Mouse (Mus musculus) layer of hippocampus, adult 2 months (tissue): ENCODE results near the gene Ppa1. TPM values are rescaled to one million over a fixed set of nuclear protein-coding genes. Genes with fewer than 3 reads are reported as not detected.
A peak's percentile ranks its signal among the peaks of the same experiment; 100 is the strongest.

ENCODE experiments used
- DNase-seq, 2 experiments: peaks; one replicate each; pipeline ENCODE4 v3.0.0; 2022; ENCODE audit warnings: low spot score in 2 of 2
- H3K27ac ChIP-seq: fragments of 200-600 bp; 2 replicates; pipeline ENCODE4 v1.8.1; 2022
- H3K4me3 ChIP-seq: fragments of 200-600 bp; 2 replicates; pipeline ENCODE4 v1.8.1; 2022; ENCODE audit warnings: mild to moderate bottlenecking
- CTCF ChIP-seq: fragments of 200-600 bp; conservative IDR thresholded peaks from 2 replicates; pipeline ENCODE4 v1.8.1; 2022; ENCODE audit warnings: antibody characterized with exemption, mild to moderate bottlenecking, moderate library complexity
- total RNA-seq, 2 experiments: library from RNA; stranded (reverse); gene quantifications; 2 replicates each; pipeline ENCODE4 v1.2.3; 2021

Ppa1 gene
- total RNA-seq, 2 experiments from 2014 or later = 96.5 to 98.5 TPM

GRCm38 (mm10) chr10:61624771-61625170, 23.6 kb upstream of the Ppa1 start:
- TF ChIP-seq CTCF = no peak
- Histone ChIP-seq H3K27ac (no peak overlapping the region), H3K4me3 (no peak overlapping the region)
- no peak for DNase-seq

- DNase-seq = no peak
- TF ChIP-seq CTCF = no peak
- no peak overlapping the region for H3K27ac ChIP-seq
- H3K4me3 ChIP-seq = peak overlapping the region; percentile 47
Measured at GRCm38 (mm10) chr10:61625381-61626257, 22.7 kb upstream of the Ppa1 start.

GRCm38 (mm10) chr10:61626551-61626950, 21.8 kb upstream of the Ppa1 start:
- no peak for DNase-seq
- Histone ChIP-seq H3K4me3 (no peak overlapping the region), H3K27ac (no peak overlapping the region)
- no peak for TF ChIP-seq CTCF

GRCm38 (mm10) chr10:61627195-61627937, 21.0 kb upstream of the Ppa1 start:
- no peak overlapping the region for H3K4me3 ChIP-seq
- no peak for DNase-seq
- TF ChIP-seq CTCF = no peak
- no peak overlapping the region for H3K27ac ChIP-seq

GRCm38 (mm10) chr10:61627938-61628250, 20.5 kb upstream of the Ppa1 start:
- DNase-seq = no peak
- no peak for TF ChIP-seq CTCF
- Histone ChIP-seq H3K27ac (no peak overlapping the region), H3K4me3 (no peak overlapping the region)

GRCm38 (mm10) chr10:61632445-61632844, 15.9 kb upstream of the Ppa1 start:
- H3K4me3 ChIP-seq = no peak overlapping the region
- H3K27ac ChIP-seq = no peak overlapping the region
- DNase-seq = no peak
- TF ChIP-seq CTCF = no peak

GRCm38 (mm10) chr10:61637055-61637454, 11.3 kb upstream of the Ppa1 start:
- Histone ChIP-seq H3K27ac (no peak overlapping the region), H3K4me3 (no peak overlapping the region)
- TF ChIP-seq CTCF = no peak
- no peak for DNase-seq

GRCm38 (mm10) chr10:61640363-61640762, 8.0 kb upstream of the Ppa1 start:
- no peak for TF ChIP-seq CTCF
- Histone ChIP-seq H3K4me3 (no peak overlapping the region), H3K27ac (no peak overlapping the region)
- DNase-seq = no peak

GRCm38 (mm10) chr10:61646557-61646956, 1.8 kb upstream of the Ppa1 start:
- TF ChIP-seq CTCF = no peak
- no peak for DNase-seq
- no peak overlapping the region for H3K4me3 ChIP-seq
- no peak overlapping the region for H3K27ac ChIP-seq

- TF ChIP-seq CTCF = no peak
- H3K4me3 ChIP-seq = peak overlapping the region; percentile 91
- H3K27ac ChIP-seq = peak overlapping the region; percentile 86
- no peak for DNase-seq
Measured at GRCm38 (mm10) chr10:61648737-61649645, 639 bp downstream of the Ppa1 start.

- Histone ChIP-seq H3K27ac (no peak overlapping the region), H3K4me3 (no peak overlapping the region)
- DNase-seq = no peak
- TF ChIP-seq CTCF = no peak
Measured at GRCm38 (mm10) chr10:61654105-61654504, 5.8 kb downstream of the Ppa1 start.

GRCm38 (mm10) chr10:61654691-61655090, 6.3 kb downstream of the Ppa1 start:
- DNase-seq = no peak
- no peak for TF ChIP-seq CTCF
- Histone ChIP-seq H3K27ac (no peak overlapping the region), H3K4me3 (no peak overlapping the region)

GRCm38 (mm10) chr10:61655188-61655587, 6.8 kb downstream of the Ppa1 start:
- H3K4me3 ChIP-seq = no peak overlapping the region
- no peak overlapping the region for H3K27ac ChIP-seq
- no peak for DNase-seq
- no peak for TF ChIP-seq CTCF
